Mouse (Mus musculus): ENCODE measurements around the gene Mgll.

The Mgll gene

GRCm38 (mm10) chr6:88724313-88725195, at the start of gene Mgll:
TSS of gene Mgll (plus strand) at chr6:88724412.
- DNase-seq, result peak; percentile 78

GRCm38 (mm10) chr6:88675815-88676214, 48.4 kb upstream of the Mgll start:
- no peak for DNase-seq

- no peak for DNase-seq
These were observed 47.2 kb upstream of the Mgll start for GRCm38 (mm10) chr6:88676753-88677736.

GRCm38 (mm10) chr6:88677738-88678137, 46.5 kb upstream of the Mgll start:
- DNase-seq, result no peak

- no peak for DNase-seq
These were observed 43.2 kb upstream of the Mgll start for GRCm38 (mm10) chr6:88681026-88681425.

- no peak for DNase-seq
These were observed 40.7 kb upstream of the Mgll start for GRCm38 (mm10) chr6:88683380-88684053.

GRCm38 (mm10) chr6:88688171-88688570, 36.0 kb upstream of the Mgll start:
- no peak for DNase-seq

GRCm38 (mm10) chr6:88688712-88689111, 35.5 kb upstream of the Mgll start:
- no peak for DNase-seq

GRCm38 (mm10) chr6:88690211-88690610, 34.0 kb upstream of the Mgll start:
- no peak for DNase-seq

GRCm38 (mm10) chr6:88691361-88691760, 32.9 kb upstream of the Mgll start:
- DNase-seq, result no peak

- DNase-seq, result no peak
These were observed 21.3 kb upstream of the Mgll start for GRCm38 (mm10) chr6:88702887-88703286.

- no peak for DNase-seq
These were observed 20.5 kb upstream of the Mgll start for GRCm38 (mm10) chr6:88703731-88704130.

- no peak for DNase-seq
These were observed 15.6 kb upstream of the Mgll start for GRCm38 (mm10) chr6:88708401-88709278.

GRCm38 (mm10) chr6:88709279-88709575, 15.0 kb upstream of the Mgll start:
- no peak for DNase-seq

- DNase-seq, result no peak
These were observed 12.9 kb upstream of the Mgll start for GRCm38 (mm10) chr6:88711313-88711712.

- DNase-seq, result no peak
These were observed 12.1 kb upstream of the Mgll start for GRCm38 (mm10) chr6:88712083-88712482.

- no peak for DNase-seq
These were observed 10.9 kb upstream of the Mgll start for GRCm38 (mm10) chr6:88713320-88713719.

GRCm38 (mm10) chr6:88714200-88714674, 10.0 kb upstream of the Mgll start:
- no peak for DNase-seq

- peak; percentile 22 for DNase-seq
These were observed 8.8 kb upstream of the Mgll start for GRCm38 (mm10) chr6:88715378-88715781.

GRCm38 (mm10) chr6:88715966-88716365, 8.2 kb upstream of the Mgll start:
- no peak for DNase-seq

- DNase-seq, result no peak
These were observed 6.8 kb upstream of the Mgll start for GRCm38 (mm10) chr6:88717143-88718032.
